Mouse (Mus musculus): ENCODE measurements at regions not wholly inside any gene's neighbourhood (a gene's known extent, or its start where the extent isn't known, plus 50 kb on each side); places are given as distances from the start of the nearest gene placed in this dataset.
A peak's percentile ranks its signal among the peaks of the same experiment; 100 is the strongest.

DNA sequence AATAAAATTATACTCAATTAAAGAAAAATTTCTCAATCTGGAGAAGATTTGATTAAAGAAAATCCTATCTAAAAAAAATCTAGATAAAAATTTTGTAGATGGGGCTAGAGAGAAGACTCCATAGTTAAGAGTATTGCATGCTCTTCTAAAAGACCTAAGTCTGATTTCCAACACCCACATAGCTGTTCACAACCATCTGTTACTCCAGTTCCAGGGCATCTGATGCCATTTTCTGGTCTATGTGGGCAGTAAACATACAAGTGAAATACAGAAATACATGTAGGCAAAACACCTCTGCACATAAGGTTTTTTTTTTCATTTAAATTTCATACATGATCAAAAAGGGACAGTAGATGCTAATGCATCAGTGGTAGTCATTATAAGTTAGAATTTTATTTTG is 418.4 kb upstream of the 5930422O12Rik start:
- H3K27me3 ChIP-seq (replicated peaks; ENCODE audit: control insufficient read depth, insufficient read depth, low read length) = no peaks in the 10 kb centered on the region
- no peak overlapping the region for H3K27ac ChIP-seq (ENCODE audit: low read depth, low read length)
- H3K4me1 ChIP-seq (replicated peaks; ENCODE audit: control insufficient read depth, insufficient read depth, low read length) = no peaks in the 10 kb centered on the region
- no peaks in the 10 kb centered on the region for H3K36me3 ChIP-seq (ENCODE audit: control insufficient read depth, insufficient read depth)
- H3K9ac ChIP-seq (ENCODE audit: low read depth, low read length) = no peak overlapping the region
- no peak for ATAC-seq
- no peak overlapping the region for H3K4me3 ChIP-seq (ENCODE audit: low read depth, low read length)
- no peak for TF ChIP-seq CTCF (IDR thresholded peaks at IDR 0.05; ENCODE audit: low read depth)
- no peaks in the 10 kb centered on the region for H3K9me3 ChIP-seq (ENCODE audit: control insufficient read depth)
- no peak overlapping the region for H3K4me2 ChIP-seq (replicated peaks; ENCODE audit: low read depth)

DNA sequence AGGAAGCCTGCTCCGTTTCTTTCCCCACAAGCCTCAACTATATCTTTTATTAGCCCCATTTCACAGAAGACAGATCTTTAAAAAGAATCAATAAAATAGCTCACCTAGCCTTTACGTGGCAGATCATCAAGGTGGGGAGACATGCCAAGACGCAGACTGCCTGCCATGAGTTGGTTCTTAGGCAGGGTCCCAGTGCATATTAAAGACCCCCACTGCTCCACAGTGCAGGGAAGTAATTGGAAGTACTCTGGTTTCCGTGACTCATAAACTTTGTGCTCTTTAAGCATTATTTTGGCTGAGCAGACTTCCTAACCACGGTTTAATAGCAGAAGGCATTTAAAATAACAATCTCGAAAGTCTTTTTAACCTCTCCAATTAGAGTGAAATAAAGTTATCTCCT is 415.7 kb upstream of the 5930422O12Rik start:
- no peaks in the 10 kb centered on the region for H3K4me1 ChIP-seq (replicated peaks; ENCODE audit: control insufficient read depth, insufficient read depth, low read length)
- no peak overlapping the region for H3K4me3 ChIP-seq (ENCODE audit: low read depth, low read length)
- no peaks in the 10 kb centered on the region for H3K36me3 ChIP-seq (ENCODE audit: control insufficient read depth, insufficient read depth)
- no peak overlapping the region for H3K27ac ChIP-seq (ENCODE audit: low read depth, low read length)
- no peak overlapping the region for H3K4me2 ChIP-seq (replicated peaks; ENCODE audit: low read depth)
- H3K27me3 ChIP-seq (replicated peaks; ENCODE audit: control insufficient read depth, insufficient read depth, low read length) = no peaks in the 10 kb centered on the region
- TF ChIP-seq CTCF (IDR thresholded peaks at IDR 0.05; ENCODE audit: low read depth) = no peak
- no peak overlapping the region for H3K9ac ChIP-seq (ENCODE audit: low read depth, low read length)
- 76% methylated on average over 6 of the region's 6 CpGs for WGBS
- ATAC-seq = no peak
- H3K9me3 ChIP-seq (ENCODE audit: control insufficient read depth) = no peaks in the 10 kb centered on the region

DNA sequence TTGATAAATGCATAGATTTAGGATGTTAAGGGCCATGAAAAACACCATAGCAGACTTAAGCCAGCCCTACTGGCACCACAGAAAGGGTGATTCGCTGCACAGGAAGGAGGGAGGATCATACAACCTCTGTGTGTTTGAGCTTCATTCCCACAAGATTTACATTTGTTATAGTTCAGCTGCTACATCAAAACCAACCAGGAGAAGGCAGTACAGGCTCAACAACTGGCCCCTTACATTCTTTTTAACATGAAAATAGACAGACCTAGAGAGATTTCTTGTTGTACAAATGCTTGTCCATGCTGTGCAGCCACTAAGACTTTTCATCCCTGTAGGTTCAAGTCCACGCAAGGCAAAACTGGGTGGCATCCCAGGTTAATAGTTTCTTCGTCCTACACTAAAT is 412.6 kb upstream of the 5930422O12Rik start:
- H3K36me3 ChIP-seq (ENCODE audit: control insufficient read depth, insufficient read depth) = no peaks in the 10 kb centered on the region
- no peak overlapping the region for H3K9ac ChIP-seq (ENCODE audit: low read depth, low read length)
- H3K27me3 ChIP-seq (replicated peaks; ENCODE audit: control insufficient read depth, insufficient read depth, low read length) = no peaks in the 10 kb centered on the region
- H3K4me1 ChIP-seq (replicated peaks; ENCODE audit: control insufficient read depth, insufficient read depth, low read length) = no peaks in the 10 kb centered on the region
- 68% methylated on average over 3 of the region's 3 CpGs for WGBS
- ATAC-seq = no peak
- H3K27ac ChIP-seq (ENCODE audit: low read depth, low read length) = no peak overlapping the region
- H3K4me2 ChIP-seq (replicated peaks; ENCODE audit: low read depth) = no peak overlapping the region
- H3K4me3 ChIP-seq (ENCODE audit: low read depth, low read length) = no peak overlapping the region
- H3K9me3 ChIP-seq (ENCODE audit: control insufficient read depth) = no peaks in the 10 kb centered on the region
- peak; percentile 23; the same call in 1 of the 2 replicates for TF ChIP-seq CTCF (IDR thresholded peaks at IDR 0.05; ENCODE audit: low read depth)

DNA sequence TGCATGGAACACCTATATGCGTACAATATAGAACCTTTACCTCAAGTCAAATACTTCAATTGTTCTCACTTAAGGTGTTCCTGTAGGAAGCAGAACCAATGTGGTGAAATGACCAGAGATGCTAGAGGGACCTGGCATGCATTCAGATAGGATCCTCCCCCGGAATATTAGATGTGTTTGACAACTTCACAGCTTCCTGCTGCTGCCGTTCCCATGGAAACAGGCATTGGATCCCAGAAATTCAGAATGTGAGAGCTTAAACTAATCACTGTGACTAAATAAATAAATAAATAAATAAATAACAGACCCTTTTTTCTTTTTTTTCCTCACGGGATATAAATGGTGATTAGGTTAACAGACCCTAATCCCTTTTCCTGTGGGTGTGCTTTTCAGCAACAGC is 401.5 kb upstream of the 5930422O12Rik start:
- no peak overlapping the region for H3K9ac ChIP-seq (ENCODE audit: low read depth, low read length)
- no peak overlapping the region for H3K4me2 ChIP-seq (replicated peaks; ENCODE audit: low read depth)
- no peaks in the 10 kb centered on the region for H3K4me1 ChIP-seq (replicated peaks; ENCODE audit: control insufficient read depth, insufficient read depth, low read length)
- no peaks in the 10 kb centered on the region for H3K36me3 ChIP-seq (ENCODE audit: control insufficient read depth, insufficient read depth)
- 72% methylated on average over 4 of the region's 4 CpGs for WGBS
- H3K27ac ChIP-seq (ENCODE audit: low read depth, low read length) = no peak overlapping the region
- H3K9me3 ChIP-seq (ENCODE audit: control insufficient read depth) = no peaks in the 10 kb centered on the region
- no peak for TF ChIP-seq CTCF (IDR thresholded peaks at IDR 0.05; ENCODE audit: low read depth)
- H3K4me3 ChIP-seq (ENCODE audit: low read depth, low read length) = no peak overlapping the region
- ATAC-seq = no peak
- no peaks in the 10 kb centered on the region for H3K27me3 ChIP-seq (replicated peaks; ENCODE audit: control insufficient read depth, insufficient read depth, low read length)

DNA sequence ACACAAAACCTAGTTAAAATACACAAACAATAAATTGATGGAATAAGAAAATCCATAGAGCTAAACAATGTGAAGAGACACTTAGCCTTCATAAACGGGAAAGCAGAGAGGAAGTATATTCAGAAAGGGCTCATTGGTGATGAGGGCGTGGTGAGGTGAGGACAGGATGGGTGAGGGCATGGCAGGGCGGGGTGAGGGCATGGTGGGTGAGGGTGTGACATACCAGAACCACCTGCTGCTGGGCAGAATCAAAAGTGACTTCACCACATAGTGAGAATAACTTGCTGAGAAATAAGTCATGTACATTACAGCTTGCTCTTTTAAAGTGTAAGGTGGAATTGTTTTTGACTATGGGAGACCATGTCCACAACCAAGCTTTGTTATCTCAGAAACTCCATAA is 399.1 kb upstream of the 5930422O12Rik start:
- no peak for TF ChIP-seq CTCF (IDR thresholded peaks at IDR 0.05; ENCODE audit: low read depth)
- WGBS = 54% methylated on average over 3 of the region's 3 CpGs
- ATAC-seq = no peak

DNA sequence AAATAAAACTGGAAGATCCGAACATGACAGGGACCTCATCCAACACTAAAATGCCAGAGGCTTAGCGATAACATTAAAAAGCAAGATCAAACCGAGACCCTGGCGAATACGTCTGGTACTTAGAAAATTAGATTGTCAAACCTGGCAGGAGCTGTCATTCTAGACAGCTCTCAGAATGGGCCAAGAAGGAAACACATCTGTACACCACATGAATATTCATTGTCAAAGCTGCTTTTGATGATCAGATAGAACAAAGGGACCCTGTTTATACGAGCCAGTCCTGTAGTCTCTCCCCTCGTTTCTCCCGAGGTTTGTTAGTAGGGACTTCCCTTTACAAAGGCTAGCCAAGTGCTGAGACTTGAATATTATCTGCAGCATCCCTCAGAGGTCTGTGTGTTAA is 376.5 kb upstream of the 5930422O12Rik start:
- Histone ChIP-seq H3K9ac (ENCODE audit: low read depth, low read length) (no peak overlapping the region), H3K27ac (ENCODE audit: low read depth, low read length) (no peak overlapping the region), H3K9me3 (ENCODE audit: control insufficient read depth) (no peaks in the 10 kb centered on the region), H3K36me3 (ENCODE audit: control insufficient read depth, insufficient read depth) (no peaks in the 10 kb centered on the region), H3K4me2 (replicated peaks; ENCODE audit: low read depth) (no peak overlapping the region), H3K4me3 (ENCODE audit: low read depth, low read length) (no peak overlapping the region), H3K27me3 (replicated peaks; ENCODE audit: control insufficient read depth, insufficient read depth, low read length) (no peaks in the 10 kb centered on the region), H3K4me1 (replicated peaks; ENCODE audit: control insufficient read depth, insufficient read depth, low read length) (no peaks in the 10 kb centered on the region)
- ATAC-seq = no peak
- 87% methylated on average over 8 of the region's 8 CpGs for WGBS
- no peak for TF ChIP-seq CTCF (IDR thresholded peaks at IDR 0.05; ENCODE audit: low read depth)

More for the DNA sequence above, 399.1 kb upstream of the 5930422O12Rik start:
- H3K4me2 ChIP-seq (replicated peaks; ENCODE audit: low read depth) = no peak overlapping the region
- no peak overlapping the region for H3K4me3 ChIP-seq (ENCODE audit: low read depth, low read length)
- H3K4me1 ChIP-seq (replicated peaks; ENCODE audit: control insufficient read depth, insufficient read depth, low read length) = no peaks in the 10 kb centered on the region
- no peaks in the 10 kb centered on the region for H3K9me3 ChIP-seq (ENCODE audit: control insufficient read depth)
- no peak overlapping the region for H3K27ac ChIP-seq (ENCODE audit: low read depth, low read length)
- H3K27me3 ChIP-seq (replicated peaks; ENCODE audit: control insufficient read depth, insufficient read depth, low read length) = no peaks in the 10 kb centered on the region
- H3K9ac ChIP-seq (ENCODE audit: low read depth, low read length) = no peak overlapping the region
- H3K36me3 ChIP-seq (ENCODE audit: control insufficient read depth, insufficient read depth) = no peaks in the 10 kb centered on the region

DNA sequence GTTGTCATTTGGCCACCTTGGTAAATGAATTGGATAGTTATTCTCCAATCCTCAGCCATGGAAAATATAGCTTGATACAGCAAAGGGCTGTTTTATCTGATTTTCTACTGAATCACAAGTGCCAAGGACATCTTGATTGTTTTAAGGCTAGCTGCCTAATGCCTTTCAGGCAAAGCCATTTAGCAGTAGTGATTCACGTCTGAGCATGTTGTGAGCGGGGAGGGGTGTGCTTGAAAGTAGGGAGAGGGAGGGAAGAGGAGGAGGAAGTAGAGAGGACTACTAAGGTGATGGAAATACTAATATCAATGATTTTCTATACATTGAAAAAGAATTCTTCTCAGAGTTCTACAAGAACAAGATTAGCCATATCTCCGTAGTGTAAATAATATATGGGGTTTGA is 362.9 kb upstream of the 5930422O12Rik start:
- Histone ChIP-seq H3K4me3 (ENCODE audit: low read depth, low read length) (no peak overlapping the region), H3K4me1 (replicated peaks; ENCODE audit: control insufficient read depth, insufficient read depth, low read length) (no peaks in the 10 kb centered on the region), H3K4me2 (replicated peaks; ENCODE audit: low read depth) (no peak overlapping the region), H3K9ac (ENCODE audit: low read depth, low read length) (no peak overlapping the region), H3K27me3 (replicated peaks; ENCODE audit: control insufficient read depth, insufficient read depth, low read length) (no peaks in the 10 kb centered on the region), H3K36me3 (ENCODE audit: control insufficient read depth, insufficient read depth) (no peaks in the 10 kb centered on the region), H3K9me3 (ENCODE audit: control insufficient read depth) (no peaks in the 10 kb centered on the region), H3K27ac (ENCODE audit: low read depth, low read length) (no peak overlapping the region)
- TF ChIP-seq CTCF (IDR thresholded peaks at IDR 0.05; ENCODE audit: low read depth) = no peak
- no peak for ATAC-seq
- WGBS = 82% methylated on average over 3 of the region's 3 CpGs

Data from intestine, postnatal 0 days (tissue).